Mouse (Mus musculus): ENCODE data around the gene Ctu2.

- TF ChIP-seq POLR2A (IDR thresholded peaks at IDR 0.05; ENCODE audit: borderline replicate concordance, insufficient read depth, low read length) = no peak
- no peak for TF ChIP-seq CTCF (IDR thresholded peaks at IDR 0.05; ENCODE audit: borderline replicate concordance, insufficient read depth, low read depth, low read length)
Measured at GRCm38 (mm10) chr8:122426145-122426544, 49.8 kb upstream of the Ctu2 start.

Measured in cerebellum, adult 2 months (tissue).